Mouse (Mus musculus) brain, embryonic 14.5 days (tissue): ENCODE data around the gene Preb. TPM values are rescaled to one million over a fixed set of nuclear protein-coding genes. Genes with fewer than 3 reads are reported as not detected.

Experiments used
- DNase-seq: peaks from one replicate; pipeline ENCODE4 v3.0.0-alpha.2; 2011; ENCODE audit warnings: low read depth
- CTCF ChIP-seq: fragments of 200-500 bp; IDR thresholded peaks from 2 replicates; pipeline ENCODE4 v1.5.1; 2012; ENCODE audit warnings: inconsistent platforms, mild to moderate bottlenecking, moderate library complexity, borderline replicate concordance; ENCODE audit not compliant: insufficient read depth, insufficient read length; ENCODE audit errors: extremely low read depth
- POLR2A ChIP-seq: fragments of 200-500 bp; IDR thresholded peaks from 2 replicates; pipeline ENCODE4 v1.6.1; 2012; ENCODE audit warnings: mild to moderate bottlenecking, inconsistent platforms, borderline replicate concordance; ENCODE audit not compliant: poor library complexity, insufficient read depth, insufficient read length, severe bottlenecking; ENCODE audit errors: extremely low read depth
- polyA plus RNA-seq: library from polyadenylated mRNA; depleted of rRNA; stranded (reverse); fragments of >200 nt; gene quantifications from 2 replicates; pipeline ENCODE4 v1.2.3, GENCODE M21; 2012

The Preb gene
- polyA plus RNA-seq, 1 experiment = 178 TPM

GRCm38 (mm10) chr5:30952551-30952950 is 7.6 kb downstream of the Preb start:
- no peak for DNase-seq
- TF ChIP-seq CTCF (no peak), POLR2A (no peak)

DNA sequence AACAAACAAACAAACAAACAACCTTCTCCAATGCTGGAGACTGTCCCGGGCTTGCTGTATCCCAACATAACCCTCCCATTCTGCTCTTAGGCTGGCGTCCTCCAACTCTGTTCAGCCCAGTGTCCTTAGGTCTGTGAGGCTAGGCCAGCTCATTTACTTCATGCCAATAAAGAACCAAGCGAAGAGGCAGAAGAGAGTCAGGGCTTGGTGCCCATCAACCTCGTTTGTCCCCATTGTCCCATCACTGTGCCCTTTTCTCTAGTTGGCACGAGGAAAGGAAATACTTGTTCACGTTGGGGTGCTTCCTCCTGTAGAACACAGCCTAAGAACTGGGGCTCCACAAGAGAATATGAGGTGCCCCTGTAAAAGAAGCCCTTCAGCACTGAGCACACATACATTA is 8.5 kb downstream of the Preb start:
- DNase-seq = no peak
- no peak for TF ChIP-seq POLR2A

DNA sequence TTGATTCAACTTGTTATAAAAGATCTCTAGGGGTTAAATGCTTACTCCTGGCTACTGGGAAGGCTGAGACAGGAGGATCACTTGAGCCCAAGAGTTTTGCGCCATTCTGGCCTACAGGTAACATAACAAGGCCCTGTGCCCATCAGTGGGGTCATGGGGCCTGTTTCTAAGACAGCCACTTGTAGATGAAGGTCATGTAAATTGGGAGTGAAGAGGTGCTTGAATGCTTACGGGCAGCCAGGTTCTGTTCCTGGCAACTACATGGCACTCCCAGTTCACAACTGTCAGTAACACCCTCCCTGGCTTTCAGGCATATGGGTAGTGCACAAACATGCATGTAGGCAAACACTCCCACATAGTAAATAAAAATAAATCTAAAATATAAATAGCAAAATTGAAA is 9.2 kb downstream of the Preb start:
- DNase-seq = no peak
- TF ChIP-seq CTCF (no peak), POLR2A (no peak)

DNA sequence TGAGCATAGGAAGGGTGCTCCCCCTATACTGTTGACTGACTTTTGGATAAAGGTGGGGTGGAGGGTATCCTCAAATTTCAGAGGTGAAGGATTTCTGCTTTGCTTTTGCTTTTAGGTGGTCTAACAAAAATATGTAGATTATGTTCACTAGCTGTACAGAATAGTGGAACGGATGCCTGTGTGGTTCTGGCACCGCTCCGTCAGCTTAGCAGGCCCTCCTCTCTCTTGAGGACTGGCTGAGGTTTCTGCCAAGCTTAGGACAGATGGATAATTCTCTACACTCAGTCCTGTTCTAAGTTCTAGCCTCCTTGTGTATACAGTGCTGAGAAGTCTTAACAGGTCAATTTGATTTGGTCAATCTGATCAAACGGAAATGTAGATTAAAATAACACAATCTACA is 9.7 kb downstream of the Preb start:
- TF ChIP-seq CTCF (no peak), POLR2A (no peak)
- DNase-seq = no peak

DNA sequence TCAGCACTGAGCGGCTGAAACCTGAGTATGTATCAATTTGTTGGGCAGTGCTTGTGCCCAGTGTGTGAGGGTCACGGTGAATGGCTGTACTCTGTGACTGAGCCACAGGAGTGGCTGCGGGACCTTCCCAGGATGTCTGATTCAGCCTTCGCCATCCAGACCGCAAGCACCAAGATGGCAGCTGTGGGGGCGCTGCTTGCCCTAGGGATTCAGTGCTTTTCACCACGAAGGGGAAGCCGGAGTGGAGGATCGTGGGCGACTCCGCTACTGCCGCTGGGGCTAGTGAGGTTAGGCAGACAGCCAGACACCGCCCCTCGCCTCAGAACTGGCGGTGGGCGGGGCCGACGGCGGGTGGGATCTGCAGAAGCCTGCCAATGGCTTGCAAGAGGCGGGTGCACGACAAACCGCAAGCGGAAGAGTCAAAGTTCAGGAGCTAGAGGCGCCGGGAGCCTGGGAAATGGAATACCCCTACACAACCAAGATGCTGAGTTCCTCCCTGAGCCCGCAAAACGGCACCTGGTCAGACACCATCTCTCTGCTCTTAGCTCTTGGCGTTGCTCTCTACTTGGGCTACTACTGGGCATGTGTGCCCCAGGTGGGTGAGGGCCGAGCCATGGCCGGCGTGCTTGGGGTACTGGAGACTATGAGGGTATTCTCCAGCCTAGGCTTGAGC is 10.4 kb downstream of the Preb start:
- TF ChIP-seq CTCF (peak; percentile 9; the same call in 1 of the 2 replicates), POLR2A (peak; percentile 42; the same call in 1 of the 2 replicates)
- peak; percentile 96 for DNase-seq

- TF ChIP-seq POLR2A (no peak), CTCF (no peak)
- DNase-seq = no peak
These were observed 11.5 kb downstream of the Preb start for GRCm38 (mm10) chr5:30948620-30949019.

GRCm38 (mm10) chr5:30944956-30945781 is 15.0 kb downstream of the Preb start, which contains the start of gene Cgref1:
TSS of gene Cgref1 (minus strand) at chr5:30945591.
- DNase-seq = peak; percentile 77
- TF ChIP-seq CTCF (peak; percentile 53; the same call in 1 of the 2 replicates), POLR2A (0 out of 2 replicates have a peak, but pooled peaks have one; percentile 20)

DNA sequence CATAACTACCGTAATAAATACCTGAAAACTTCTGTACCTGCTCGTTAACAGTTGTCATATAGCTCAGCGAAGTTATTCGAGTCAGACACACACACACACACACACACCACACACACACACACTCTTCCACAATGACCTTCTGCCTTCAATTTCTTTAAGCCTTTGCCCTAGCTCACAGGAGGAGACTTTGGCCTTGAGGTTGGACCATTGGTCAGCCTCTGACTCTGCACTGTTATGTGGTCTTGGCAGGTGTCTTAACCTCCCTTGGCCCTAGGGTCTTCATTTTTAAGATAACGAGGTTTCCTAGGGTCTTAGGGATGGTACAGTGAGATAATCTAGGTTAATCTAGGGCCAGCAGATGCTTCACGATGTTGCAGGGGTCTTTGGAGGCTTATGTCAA is 15.8 kb downstream of the Preb start:
- DNase-seq = no peak
- TF ChIP-seq CTCF (no peak), POLR2A (no peak)

DNA sequence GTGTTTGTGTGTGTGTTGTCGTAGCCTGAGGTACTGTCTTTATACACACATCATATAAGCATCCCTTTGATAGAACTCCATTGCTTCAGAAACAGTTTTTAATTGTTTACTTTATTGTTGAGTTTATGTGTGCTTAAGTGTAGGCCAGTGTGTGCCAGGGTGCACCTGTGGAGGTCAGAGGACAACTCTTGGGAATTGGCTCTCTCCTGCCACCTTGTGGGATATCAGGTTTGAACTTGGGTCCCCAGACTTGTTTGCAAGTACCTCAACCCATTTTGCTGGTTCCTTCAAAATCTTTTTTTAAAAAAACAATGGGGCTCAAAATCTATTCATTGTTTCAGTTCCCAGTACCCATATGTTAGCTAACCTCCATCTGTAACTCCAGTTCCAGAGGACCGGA is 17.2 kb downstream of the Preb start:
- no peak for TF ChIP-seq CTCF
- TF ChIP-seq POLR2A = no peak
- no peak for DNase-seq

GRCm38 (mm10) chr5:30934725-30935461 is 25.3 kb downstream of the Preb start:
- DNase-seq = no peak
- TF ChIP-seq CTCF = no peak
- TF ChIP-seq POLR2A = no peak

GRCm38 (mm10) chr5:30933705-30934104 is 26.5 kb downstream of the Preb start:
- no peak for DNase-seq
- TF ChIP-seq POLR2A = no peak
- TF ChIP-seq CTCF = no peak
